Mouse (Mus musculus) liver, embryonic 14.5 days (tissue): Measurements from ENCODE around the gene Ociad1. TPM values are rescaled to one million over a fixed set of nuclear protein-coding genes. Genes with fewer than 3 reads are reported as not detected.

Experiments used
- ATAC-seq: fragments of 200-750 bp; cut with Nextera tagmentation; 2 replicates; pipeline ENCODE4 v1.8.0; 2017; ENCODE audit warnings: moderate number of reproducible peaks, mild to moderate bottlenecking, moderate library complexity; ENCODE audit not compliant: insufficient read depth
- DNase-seq, 3 experiments: peaks; one replicate each; pipeline ENCODE4 v3.0.0-alpha.2; 2012 to 2013; ENCODE audit warnings: low read depth in 3 of 3, low spot score in 3 of 3
- H3K27ac ChIP-seq: fragments of 300-500 bp; sonication (generic); 2 replicates; pipeline ENCODE4 v1.5.1; 2014; ENCODE audit warnings: moderate library complexity, mild to moderate bottlenecking, control low read depth, inconsistent platforms
- H3K27me3 ChIP-seq: fragments of 300-500 bp; sonication (generic); 2 replicates; pipeline ENCODE4 v1.6.1; 2014; ENCODE audit warnings: mild to moderate bottlenecking, low read length, moderate library complexity; ENCODE audit not compliant: control insufficient read depth, insufficient read depth
- H3K36me3 ChIP-seq: fragments of 300-500 bp; sonication (generic); replicated peaks from 2 replicates; pipeline ENCODE4 v1.6.1; 2014; ENCODE audit warnings: low read depth; ENCODE audit not compliant: control insufficient read depth, insufficient read depth
- H3K4me1 ChIP-seq, 2 experiments: fragments of 200-500 bp in 1 of 2; fragments of 300-500 bp in 1 of 2; sonication (generic) in 1 of 2; replicated peaks; 2 replicates each; pipeline ENCODE4 v1.6.1; 2012 to 2014; ENCODE audit warnings: antibody characterized with exemption in 1 of 2, inconsistent platforms in 1 of 2, low read length in 1 of 2; ENCODE audit not compliant: control insufficient read depth in 2 of 2, insufficient read depth in 2 of 2
- H3K4me2 ChIP-seq: fragments of 300-500 bp; sonication (generic); 2 replicates; pipeline ENCODE4 v1.6.1; 2014; ENCODE audit warnings: low read depth, mild to moderate bottlenecking, control low read depth, moderate library complexity
- H3K4me3 ChIP-seq, 2 experiments: fragments of 200-500 bp in 1 of 2; fragments of 300-500 bp in 1 of 2; sonication (generic) in 1 of 2; 2 replicates each; pipeline ENCODE4 v1.5.1; 2012 to 2014; ENCODE audit warnings: low read depth in 2 of 2, low read length in 2 of 2, mild to moderate bottlenecking in 2 of 2, control low read depth in 1 of 2, inconsistent platforms in 1 of 2, moderate library complexity in 1 of 2; ENCODE audit not compliant: insufficient read depth in 1 of 2
- H3K9ac ChIP-seq: fragments of 300-500 bp; sonication (generic); replicated peaks from 2 replicates; pipeline ENCODE4 v1.6.1; 2014; ENCODE audit warnings: mild to moderate bottlenecking, control low read depth, moderate library complexity
- H3K9me3 ChIP-seq: fragments of 300-500 bp; sonication (generic); 2 replicates; pipeline ENCODE4 v1.6.1; 2016; ENCODE audit warnings: low read length, mixed read lengths; ENCODE audit not compliant: control insufficient read depth
- CTCF ChIP-seq: IDR thresholded peaks from 2 replicates; pipeline ENCODE4 v1.5.1; 2016; ENCODE audit warnings: antibody characterized with exemption, low read depth, control low read depth
- EP300 ChIP-seq: IDR thresholded peaks from 2 replicates; pipeline ENCODE4 v1.6.1; 2016; ENCODE audit warnings: antibody characterized with exemption, low read depth
- WGBS: fragments of 180-500 bp; shearing (Covaris S2); extraction: QIAGEN DNeasy Blood & Tissue Kit; methylation state at CpG from one replicate; pipeline ENCODE4 v1.1.7; 2014; ENCODE audit not compliant: insufficient replicate concordance; 5-methylcytosine and 5-hydroxymethylcytosine counted together
- polyA plus RNA-seq, 2 experiments: library from polyadenylated mRNA; depleted of rRNA in 1 of 2; stranded (reverse) in 1 of 2; unstranded in 1 of 2; fragments of >200 nt; fragmentation: Nextera tagmentation in 1 of 2; extraction: Ambion mirVana in 1 of 2; gene quantifications; 2 replicates each; pipeline versions ENCODE4 v1.2.1 to v1.2.3; 2012 to 2014

The Ociad1 gene
- polyA plus RNA-seq (2012; rRNA removed) (59.2 and 81.4 TPM in 2 replicates), polyA plus RNA-seq (2014; fragmentation: Nextera tagmentation; extraction: Ambion mirVana) (74.9 and 77.4 TPM in 2 replicates)

GRCm38 (mm10) chr5:73292502-73293457 lies at the start of gene Ociad1:
Gene Ociad1, plus strand, starts transcription at chr5:73292784.
- Histone ChIP-seq H3K4me3 (peak within 1 kb of the TSS; percentile 91 to 100), H3K27me3 (no peaks in the 10 kb centered on the region), H3K9me3 (no peaks in the 10 kb centered on the region), H3K36me3 (peaks cover 17% of the 10 kb centered on the region), H3K27ac (peak within 1 kb of the TSS; percentile 92), H3K4me2 (peak within 1 kb of the TSS; percentile 93), H3K4me1 (peaks cover 6 to 14% of the 10 kb centered on the region in 2 experiments; a peak in 3 of 4 replicates), H3K9ac (peak within 1 kb of the TSS; percentile 99)
- no peak for TF ChIP-seq EP300
- TF ChIP-seq CTCF = peak; percentile 22
- peak; percentile 98 for ATAC-seq
- peak; percentile 95 for DNase-seq
- WGBS = under 1% methylated on average over 58 of the region's 58 CpGs

DNA sequence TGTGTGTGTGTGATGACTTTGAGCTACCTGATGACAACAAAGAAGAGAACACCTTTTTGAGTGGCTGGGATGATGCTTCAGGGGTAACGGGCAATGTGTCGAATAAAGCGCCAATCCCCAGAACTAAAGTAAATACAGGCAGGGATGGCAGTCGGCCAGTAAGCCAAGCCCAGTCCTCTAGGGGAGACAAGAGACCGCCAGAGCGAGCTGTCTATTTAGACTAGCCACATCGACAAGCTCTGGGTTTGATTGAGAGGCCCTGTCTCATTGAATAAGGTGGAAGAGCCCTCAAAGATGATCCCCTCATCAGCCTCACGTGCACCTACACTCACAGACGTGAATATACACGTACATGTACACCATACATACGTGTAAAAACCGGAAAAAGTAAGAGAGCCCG lies 48.2 kb upstream of the Ociad1 start:
- peaks cover 19 to 22% of the 10 kb centered on the region in 2 experiments for H3K4me1 ChIP-seq

GRCm38 (mm10) chr5:73246414-73246813 lies 46.2 kb upstream of the Ociad1 start:
- Histone ChIP-seq H3K9me3 (no peaks in the 10 kb centered on the region), H3K27ac (no peak overlapping the region; the same call in 1 of the 2 replicates), H3K36me3 (no peaks in the 10 kb centered on the region), H3K4me2 (peak overlapping the region; percentile 42), H3K27me3 (no peaks in the 10 kb centered on the region), H3K4me3 (no peak overlapping the region), H3K4me1 (peaks cover 19 to 22% of the 10 kb centered on the region in 2 experiments), H3K9ac (no peak overlapping the region; the same call in 1 of the 2 replicates)
- TF ChIP-seq CTCF = no peak
- 0 out of 2 replicates have a peak, but pooled peaks have one; percentile 26 for TF ChIP-seq EP300
- ATAC-seq (peak; percentile 75), DNase-seq (peak in 1 of 3 experiments; percentile 45)
- 46% methylated on average over 6 of the region's 6 CpGs for WGBS

More for the DNA sequence above, 48.2 kb upstream of the Ociad1 start:
- TF ChIP-seq CTCF = no peak
- no peak for TF ChIP-seq EP300
- H3K36me3 ChIP-seq = no peaks in the 10 kb centered on the region
- no peak for ATAC-seq
- 80% methylated on average over 13 of the region's 13 CpGs for WGBS
- no peak overlapping the region for H3K9ac ChIP-seq
- H3K4me3 ChIP-seq = no peak overlapping the region
- DNase-seq = no peak
- H3K4me2 ChIP-seq = no peak overlapping the region
- H3K27me3 ChIP-seq = no peaks in the 10 kb centered on the region
- no peaks in the 10 kb centered on the region for H3K9me3 ChIP-seq
- H3K27ac ChIP-seq = no peak overlapping the region

GRCm38 (mm10) chr5:73248211-73248610 lies 44.4 kb upstream of the Ociad1 start:
- peaks cover 24 to 33% of the 10 kb centered on the region in 2 experiments for H3K4me1 ChIP-seq
- no peaks in the 10 kb centered on the region for H3K36me3 ChIP-seq
- H3K27ac ChIP-seq = no peak overlapping the region
- TF ChIP-seq CTCF = no peak
- TF ChIP-seq EP300 = no peak
- no peak overlapping the region for H3K9ac ChIP-seq
- WGBS = 79% methylated on average over 8 of the region's 8 CpGs
- H3K4me3 ChIP-seq = no peak overlapping the region
- H3K27me3 ChIP-seq = no peaks in the 10 kb centered on the region
- H3K4me2 ChIP-seq = no peak overlapping the region
- DNase-seq (no peak), ATAC-seq (no peak)
- H3K9me3 ChIP-seq = no peaks in the 10 kb centered on the region

GRCm38 (mm10) chr5:73249341-73249740 lies 43.2 kb upstream of the Ociad1 start:
- H3K27ac ChIP-seq = no peak overlapping the region
- TF ChIP-seq CTCF = no peak
- no peak for TF ChIP-seq EP300
- no peak overlapping the region for H3K4me2 ChIP-seq
- ATAC-seq = no peak
- DNase-seq = no peak
- no peaks in the 10 kb centered on the region for H3K27me3 ChIP-seq
- no peaks in the 10 kb centered on the region for H3K9me3 ChIP-seq
- H3K9ac ChIP-seq = no peak overlapping the region
- H3K4me1 ChIP-seq = peaks cover 31 to 42% of the 10 kb centered on the region in 2 experiments
- WGBS = 82% methylated on average over 4 of the region's 4 CpGs
- no peaks in the 10 kb centered on the region for H3K36me3 ChIP-seq
- no peak overlapping the region for H3K4me3 ChIP-seq
